ENCODE assay signal across 14 mouse cellular contexts in genomic region chr8:79060013-79060609, GRCm38 (mm10). TPM values are rescaled to one million over a fixed set of nuclear protein-coding genes. Genes with fewer than 3 reads are reported as not detected.
A peak's percentile ranks its signal among the peaks of the same experiment; 100 is the strongest.
DNase-seq lines count a peak whose midpoint lies in the region; ATAC-seq and TF ChIP-seq lines count a peak whose summit lies in the region.
"Had no signal": no experiment of that assay in that cellular context is flagged by ENCODE, and none has a peak within 500 bp of the region (broad histone marks: within the 10 kb centered on the region; RNA-seq: fewer than 3 reads in every experiment).

No protein-coding gene starts in this region.

- H3K9me3 ChIP-seq in kidney, postnatal 0 days (replicated peaks; ENCODE audit: low read length) = no peaks in the 10 kb centered on the region
- H3K9me3 ChIP-seq in limb, embryonic 14.5 days (ENCODE audit: control insufficient read depth, low read length) = no peaks in the 10 kb centered on the region
- H3K9me3 ChIP-seq: hindbrain, embryonic 12.5 days; stomach, embryonic 15.5 days had no signal

- H3K27me3 ChIP-seq in kidney, postnatal 0 days (ENCODE audit: insufficient read depth, low read length) = no peaks in the 10 kb centered on the region
- no peaks in the 10 kb centered on the region for H3K27me3 ChIP-seq in limb, embryonic 14.5 days (ENCODE audit: control insufficient read depth, insufficient read depth, low read length)
- H3K27me3 ChIP-seq: hindbrain, embryonic 12.5 days; stomach, embryonic 15.5 days had no signal

- ATAC-seq in kidney, postnatal 0 days (replicated peaks; ENCODE audit: low FRiP score, low read depth) = no peak; the same call in 1 of the 2 replicates
- peak; percentile 49; the same call in 1 of the 2 replicates for ATAC-seq in limb, embryonic 14.5 days (ENCODE audit: low FRiP score, low read depth)
- ATAC-seq: CD4-positive, CD25-positive, alpha-beta regulatory T cell, adult 4 months; forebrain, embryonic 16.5 days had no signal

- peaks cover 13% of the 10 kb centered on the region; the same call in 1 of the 2 replicates for H3K36me3 ChIP-seq in kidney, postnatal 0 days (ENCODE audit: insufficient read depth, low read length)
- H3K36me3 ChIP-seq in limb, embryonic 14.5 days (ENCODE audit: control insufficient read depth, insufficient read depth, low read length) = peaks cover 41% of the 10 kb centered on the region

- TF ChIP-seq POLR2A in limb, embryonic 14.5 days (IDR thresholded peaks at IDR 0.05; ENCODE audit: borderline replicate concordance, extremely low read depth, insufficient read depth, insufficient read length) = no peak

- TF ChIP-seq CTCF in kidney, postnatal 0 days (IDR thresholded peaks at IDR 0.05; ENCODE audit: low read depth) = no peak

- WGBS in kidney, postnatal 0 days = 57% methylated on average over 19 of the region's 19 CpGs
- WGBS in limb, embryonic 14.5 days = 49% methylated on average over 19 of the region's 19 CpGs

- H3K4me2 ChIP-seq in kidney, postnatal 0 days (ENCODE audit: low read length) = 0 out of 2 replicates have a peak overlapping the region, but pooled peaks have one; percentile 23
- H3K4me2 ChIP-seq in limb, embryonic 14.5 days (replicated peaks; ENCODE audit: low read depth, low read length, severe bottlenecking) = no peak overlapping the region; the same call in 1 of the 2 replicates
- H3K4me2 ChIP-seq: hindbrain, embryonic 12.5 days; stomach, embryonic 15.5 days had no signal

- no peak overlapping the region for H3K4me3 ChIP-seq in kidney, postnatal 0 days (replicated peaks; ENCODE audit: low read depth, low read length)
- no peak overlapping the region for H3K4me3 ChIP-seq in limb, embryonic 14.5 days (replicated peaks; ENCODE audit: low read length)
- H3K4me3 ChIP-seq: hindbrain, embryonic 12.5 days; layer of hippocampus, adult 2 months; stomach, embryonic 15.5 days had no signal

- DNase-seq in kidney, postnatal 0 days (ENCODE audit: low spot score) = peak; percentile 53
- no peak for DNase-seq in kidney, adult 11 months
- DNase-seq in ES-CJ7 (ENCODE audit: low read depth, low spot score) = peak; percentile 54
- peak; percentile 22 for DNase-seq in embryo, embryonic 9.5 days (ENCODE audit: extremely low spot score)
- DNase-seq in limb, embryonic 14.5 days (ENCODE audit: low spot score) = peak; percentile 23
- no peak for DNase-seq in adrenal gland, adult 2 months
- no peak for DNase-seq in frontal cortex, postnatal 10 days (ENCODE audit: low spot score in 2 of 2)
- no peak for DNase-seq in spleen, postnatal 14 days (ENCODE audit: low spot score in 2 of 2)
- DNase-seq: cerebellum, postnatal 14 days had no signal

- H3K27ac ChIP-seq in kidney, postnatal 0 days = no peak overlapping the region
- H3K27ac ChIP-seq in limb, embryonic 14.5 days (replicated peaks; ENCODE audit: low read depth, low read length) = no peak overlapping the region; the same call in 1 of the 2 replicates
- H3K27ac ChIP-seq: hindbrain, embryonic 12.5 days; layer of hippocampus, adult 2 months had no signal

- H3K4me1 ChIP-seq in kidney, postnatal 0 days (replicated peaks; ENCODE audit: insufficient read depth, low read length) = no peaks in the 10 kb centered on the region; the same call in 1 of the 2 replicates
- peaks cover 16% of the 10 kb centered on the region for H3K4me1 ChIP-seq in limb, embryonic 14.5 days (ENCODE audit: control insufficient read depth, insufficient read depth, low read length)

- H3K9ac ChIP-seq in kidney, postnatal 0 days (ENCODE audit: low read depth, low read length) = no peak overlapping the region
- no peak overlapping the region for H3K9ac ChIP-seq in limb, embryonic 14.5 days (ENCODE audit: low read depth, low read length, severe bottlenecking)
- H3K9ac ChIP-seq: hindbrain, embryonic 12.5 days; stomach, embryonic 15.5 days had no signal

RNA-seq across cellular contexts. Expression of gene Zfp827, which starts 31.9 kb away (rescaled TPM):
- 4.5 and 5.5 TPM in 2 replicates for polyA plus RNA-seq in kidney, postnatal 0 days (2015; fragmentation: Nextera tagmentation; extraction: Ambion mirVana)
- 35.2 and 47.8 TPM in 2 replicates for polyA plus RNA-seq in limb, embryonic 14.5 days (2012; rRNA removed)
- 15.1 and 19.3 TPM in 2 replicates for polyA plus RNA-seq in limb, embryonic 14.5 days (2014; fragmentation: Nextera tagmentation; extraction: Ambion mirVana)
- 10 to 100 TPM in 1 of 2 experiments, 1 to 10 TPM in 1; 9.0 to 13.5 TPM for total RNA-seq in adrenal gland, adult 2 months (2021)
- 9.3 and 10.3 TPM in 2 replicates for polyA plus RNA-seq in adrenal gland, adult 2 months (2012; rRNA removed)

Comparison
In these comparisons a context has a peak if more than half of its experiments do, and no peak if none do; other contexts are left out.
1. DNase-seq: peak in kidney, postnatal 0 days (single experiment), ES-CJ7 (single experiment), embryo, embryonic 9.5 days (single experiment) and limb, embryonic 14.5 days (single experiment); none in kidney, adult 11 months (single experiment), adrenal gland, adult 2 months (single experiment), frontal cortex, postnatal 10 days (0 of 2) and spleen, postnatal 14 days (0 of 2).